Mouse (Mus musculus) heart, adult 2 months (tissue): Measurements from ENCODE around the gene Tbcc. TPM values are rescaled to one million over a fixed set of nuclear protein-coding genes. Genes with fewer than 3 reads are reported as not detected.

Source experiments
- DNase-seq, 2 experiments: peaks; one replicate each; pipeline ENCODE4 v3.0.0; 2021
- H3K27ac ChIP-seq: fragments of 200-600 bp; 2 replicates; pipeline ENCODE4 v1.8.1; 2022
- H3K27me3 ChIP-seq: fragments of 200-500 bp; 2 replicates; pipeline ENCODE4 v1.6.1; 2012; ENCODE audit warnings: mild to moderate bottlenecking, low read length, inconsistent platforms, mixed read lengths; ENCODE audit not compliant: control insufficient read depth, insufficient read depth
- H3K36me3 ChIP-seq: fragments of 200-500 bp; 2 replicates; pipeline ENCODE4 v1.6.1; 2012; ENCODE audit warnings: low read length, inconsistent platforms; ENCODE audit not compliant: control insufficient read depth, insufficient read depth
- H3K4me1 ChIP-seq: fragments of 200-500 bp; 2 replicates; pipeline ENCODE4 v1.6.1; 2011; ENCODE audit warnings: low read length; ENCODE audit not compliant: control insufficient read depth, insufficient read depth
- H3K4me3 ChIP-seq: fragments of 200-600 bp; 2 replicates; pipeline ENCODE4 v1.8.1; 2022
- H3K79me2 ChIP-seq: fragments of 200-500 bp; replicated peaks from 2 replicates; pipeline ENCODE4 v1.6.1; 2012; ENCODE audit warnings: mild to moderate bottlenecking, inconsistent platforms, low read length, moderate library complexity, mixed read lengths; ENCODE audit not compliant: control insufficient read depth, insufficient read depth
- H3K9ac ChIP-seq: fragments of 200-500 bp; 2 replicates; pipeline ENCODE4 v1.6.1; 2012; ENCODE audit warnings: low read depth, mild to moderate bottlenecking, control low read depth, inconsistent platforms, low read length, mixed read lengths
- CTCF ChIP-seq: fragments of 200-600 bp; IDR thresholded peaks from 2 replicates; pipeline ENCODE4 v1.8.1; 2022; ENCODE audit warnings: antibody characterized with exemption, mild to moderate bottlenecking, moderate library complexity
- EP300 ChIP-seq: fragments of 200-500 bp; IDR thresholded peaks from 2 replicates; pipeline ENCODE4 v1.6.1; 2011; ENCODE audit warnings: low read depth, low read length, control low read depth; ENCODE audit not compliant: insufficient read depth
- POLR2A ChIP-seq: fragments of 200-500 bp; IDR thresholded peaks from 2 replicates; pipeline ENCODE4 v1.6.1; 2011; ENCODE audit warnings: mild to moderate bottlenecking, low read depth, low read length, control low read depth; ENCODE audit not compliant: insufficient read depth
- WGBS: fragments of 180-500 bp; shearing (Covaris S2); methylation state at CpG from one replicate; pipeline ENCODE4 v1.1.7; 2018; 5-methylcytosine and 5-hydroxymethylcytosine counted together
- intact Hi-C: fragments of 180-260 bp; cut with DNase I; formaldehyde crosslinking; loops from one replicate; pipeline ENCODE4 v1.15.1; 2025
- polyA plus RNA-seq: library from polyadenylated mRNA; depleted of rRNA; stranded (reverse); fragments of >200 nt; gene quantifications from 2 replicates; pipeline ENCODE4 v1.2.3, GENCODE M21; 2012
- total RNA-seq, 2 experiments: library from RNA; stranded (reverse); gene quantifications; 2 replicates each; pipeline ENCODE4 v1.2.3; 2021

Gene Tbcc
- total and polyA plus RNA-seq, 3 experiments, result 12.7 to 16.3 (median 16.3) TPM

- no peak overlapping the region for H3K27ac ChIP-seq
- intact Hi-C loops, result no loop called here
- no peak for DNase-seq
- H3K27me3 ChIP-seq, result no peaks in the 10 kb centered on the region
- no peaks in the 10 kb centered on the region for H3K36me3 ChIP-seq
- 54% methylated on average over 6 of the region's 6 CpGs for WGBS
- no peak overlapping the region for H3K4me3 ChIP-seq
- no peaks in the 10 kb centered on the region for H3K79me2 ChIP-seq
- H3K9ac ChIP-seq, result no peak overlapping the region
- no peak for TF ChIP-seq CTCF
- TF ChIP-seq POLR2A, result no peak
- TF ChIP-seq EP300, result no peak
- no peaks in the 10 kb centered on the region for H3K4me1 ChIP-seq
These were observed 30.4 kb downstream of the Tbcc start for GRCm38 (mm10) chr17:46920855-46921254.

- H3K4me3 ChIP-seq, result no peak overlapping the region
- H3K27me3 ChIP-seq, result no peaks in the 10 kb centered on the region
- DNase-seq, result no peak
- no peak for TF ChIP-seq CTCF
- no peak for TF ChIP-seq POLR2A
- TF ChIP-seq EP300, result no peak
- H3K9ac ChIP-seq, result no peak overlapping the region
- no peaks in the 10 kb centered on the region for H3K4me1 ChIP-seq
- intact Hi-C loops, result no loop called here
- 53% methylated on average over 6 of the region's 6 CpGs for WGBS
- no peak overlapping the region for H3K27ac ChIP-seq
- no peaks in the 10 kb centered on the region for H3K36me3 ChIP-seq
- no peaks in the 10 kb centered on the region for H3K79me2 ChIP-seq
These were observed 35.7 kb downstream of the Tbcc start for GRCm38 (mm10) chr17:46926192-46926591.

GRCm38 (mm10) chr17:46926941-46927340 lies 36.5 kb downstream of the Tbcc start:
- no peak for DNase-seq
- no peak overlapping the region for H3K4me3 ChIP-seq
- TF ChIP-seq POLR2A (no peak), CTCF (no peak), EP300 (no peak)
- no peak overlapping the region for H3K27ac ChIP-seq
- no peaks in the 10 kb centered on the region for H3K4me1 ChIP-seq
- H3K79me2 ChIP-seq, result no peaks in the 10 kb centered on the region
- intact Hi-C loops, result no loop called here
- no peaks in the 10 kb centered on the region for H3K27me3 ChIP-seq
- no peaks in the 10 kb centered on the region for H3K36me3 ChIP-seq
- 51% methylated on average over 3 of the region's 3 CpGs for WGBS
- no peak overlapping the region for H3K9ac ChIP-seq

GRCm38 (mm10) chr17:46927781-46928180 lies 37.3 kb downstream of the Tbcc start:
- no peak overlapping the region for H3K9ac ChIP-seq
- H3K4me1 ChIP-seq, result no peaks in the 10 kb centered on the region
- intact Hi-C loops, result no loop called here
- H3K79me2 ChIP-seq, result no peaks in the 10 kb centered on the region
- H3K27ac ChIP-seq, result no peak overlapping the region
- no peak overlapping the region for H3K4me3 ChIP-seq
- 92% methylated on average over 5 of the region's 5 CpGs for WGBS
- DNase-seq, result no peak
- H3K36me3 ChIP-seq, result no peaks in the 10 kb centered on the region
- TF ChIP-seq CTCF (no peak), POLR2A (no peak), EP300 (no peak)
- H3K27me3 ChIP-seq, result no peaks in the 10 kb centered on the region

GRCm38 (mm10) chr17:46929277-46929676 lies 38.8 kb downstream of the Tbcc start:
- TF ChIP-seq POLR2A (no peak), EP300 (no peak), CTCF (no peak)
- 91% methylated on average over 12 of the region's 12 CpGs for WGBS
- Histone ChIP-seq H3K36me3 (no peaks in the 10 kb centered on the region), H3K4me1 (no peaks in the 10 kb centered on the region), H3K9ac (no peak overlapping the region), H3K4me3 (no peak overlapping the region), H3K27ac (no peak overlapping the region), H3K79me2 (no peaks in the 10 kb centered on the region), H3K27me3 (no peaks in the 10 kb centered on the region)
- DNase-seq, result no peak
- intact Hi-C loops, result no loop called here

GRCm38 (mm10) chr17:46929897-46930296 lies 39.4 kb downstream of the Tbcc start:
- H3K79me2 ChIP-seq, result no peaks in the 10 kb centered on the region
- TF ChIP-seq EP300 (no peak), CTCF (no peak), POLR2A (no peak)
- no peak overlapping the region for H3K27ac ChIP-seq
- intact Hi-C loops, result no loop called here
- H3K4me1 ChIP-seq, result no peaks in the 10 kb centered on the region
- no peaks in the 10 kb centered on the region for H3K27me3 ChIP-seq
- H3K36me3 ChIP-seq, result no peaks in the 10 kb centered on the region
- no peak overlapping the region for H3K4me3 ChIP-seq
- H3K9ac ChIP-seq, result no peak overlapping the region
- no peak for DNase-seq
- 79% methylated on average over 7 of the region's 7 CpGs for WGBS
